Mouse (Mus musculus) neural tube, embryonic 11.5 days (tissue): ENCODE results near the gene Prdm11. TPM values are rescaled to one million over a fixed set of nuclear protein-coding genes. Genes with fewer than 3 reads are reported as not detected.

Experiments
- ATAC-seq: fragments of 200-750 bp; cut with Nextera tagmentation; 2 replicates; pipeline ENCODE4 v1.8.0; 2017; ENCODE audit warnings: moderate number of reproducible peaks, mild to moderate bottlenecking, moderate TSS enrichment, moderate library complexity; ENCODE audit not compliant: insufficient read depth, low FRiP score, low TSS enrichment
- DNase-seq: peaks from one replicate; pipeline ENCODE4 v3.0.0-alpha.2; 2015; ENCODE audit warnings: low spot score
- H3K27ac ChIP-seq: fragments of 300-500 bp; sonication (generic); 2 replicates; pipeline ENCODE4 v1.5.1; 2014; ENCODE audit warnings: low read depth, mild to moderate bottlenecking, low read length
- H3K27me3 ChIP-seq: fragments of 300-500 bp; sonication (generic); 2 replicates; pipeline ENCODE4 v1.6.1; 2014; ENCODE audit warnings: mild to moderate bottlenecking, low read length, mixed read lengths; ENCODE audit not compliant: control insufficient read depth, insufficient read depth
- H3K36me3 ChIP-seq: fragments of 300-500 bp; sonication (generic); 2 replicates; pipeline ENCODE4 v1.6.1; 2014; ENCODE audit warnings: mild to moderate bottlenecking, low read length, moderate library complexity, mixed read lengths; ENCODE audit not compliant: control insufficient read depth, insufficient read depth
- H3K4me1 ChIP-seq: fragments of 300-500 bp; sonication (generic); 2 replicates; pipeline ENCODE4 v1.6.1; 2014; ENCODE audit warnings: low read length, mixed read lengths; ENCODE audit not compliant: control insufficient read depth, insufficient read depth
- H3K4me2 ChIP-seq: fragments of 300-500 bp; sonication (generic); 2 replicates; pipeline ENCODE4 v1.6.1; 2014; ENCODE audit warnings: low read depth, mild to moderate bottlenecking, moderate library complexity
- H3K4me3 ChIP-seq: fragments of 300-500 bp; sonication (generic); 2 replicates; pipeline ENCODE4 v1.5.1; 2014; ENCODE audit warnings: low read depth, low read length
- H3K9ac ChIP-seq: fragments of 300-500 bp; sonication (generic); 2 replicates; pipeline ENCODE4 v1.6.1; 2014; ENCODE audit warnings: mild to moderate bottlenecking, low read length
- H3K9me3 ChIP-seq: fragments of 300-500 bp; sonication (generic); 2 replicates; pipeline ENCODE4 v1.6.1; 2016; ENCODE audit warnings: low read length; ENCODE audit not compliant: control insufficient read depth
- WGBS: fragments of 180-500 bp; shearing (Covaris S2); extraction: QIAGEN DNeasy Blood & Tissue Kit; methylation state at CpG from one replicate; pipeline ENCODE4 v1.1.7; 2014; 5-methylcytosine and 5-hydroxymethylcytosine counted together
- polyA plus RNA-seq: library from polyadenylated mRNA; unstranded; fragments of >200 nt; fragmentation: Nextera tagmentation; extraction: Ambion mirVana; gene quantifications from 2 replicates; pipeline ENCODE4 v1.2.1, GENCODE M21; 2014

Gene Prdm11
- polyA plus RNA-seq, 1 experiment from 2014 or later: 1.2 TPM

DNA sequence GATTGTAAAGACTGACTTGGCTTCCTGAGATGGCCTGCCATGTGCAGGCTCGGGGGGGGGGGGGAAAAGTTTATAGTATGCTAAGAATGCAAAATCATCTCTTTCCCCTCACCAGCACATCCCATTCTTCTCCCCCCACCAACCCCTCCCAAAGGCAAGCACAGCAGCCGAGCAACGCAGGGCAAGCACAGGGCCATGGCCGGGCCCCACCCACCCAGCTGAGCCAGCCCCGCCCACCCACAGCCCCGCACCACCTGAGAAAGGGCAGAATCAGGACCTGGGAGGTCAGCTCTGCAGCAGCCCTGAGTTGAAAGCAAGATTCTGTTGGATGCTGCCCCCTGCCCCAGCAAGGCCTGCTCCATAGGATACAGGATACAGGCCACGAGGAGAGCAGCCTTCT is 60.4 kb downstream of the Prdm11 start:
- Histone ChIP-seq H3K27me3 (no peaks in the 10 kb centered on the region), H3K9ac (no peak overlapping the region), H3K36me3 (peaks cover 3% of the 10 kb centered on the region), H3K4me3 (no peak overlapping the region), H3K4me1 (peaks cover 12% of the 10 kb centered on the region), H3K4me2 (no peak overlapping the region), H3K9me3 (no peaks in the 10 kb centered on the region), H3K27ac (no peak overlapping the region)
- ATAC-seq (no peak), DNase-seq (no peak)
- 35% methylated on average over 7 of the region's 7 CpGs for WGBS

DNA sequence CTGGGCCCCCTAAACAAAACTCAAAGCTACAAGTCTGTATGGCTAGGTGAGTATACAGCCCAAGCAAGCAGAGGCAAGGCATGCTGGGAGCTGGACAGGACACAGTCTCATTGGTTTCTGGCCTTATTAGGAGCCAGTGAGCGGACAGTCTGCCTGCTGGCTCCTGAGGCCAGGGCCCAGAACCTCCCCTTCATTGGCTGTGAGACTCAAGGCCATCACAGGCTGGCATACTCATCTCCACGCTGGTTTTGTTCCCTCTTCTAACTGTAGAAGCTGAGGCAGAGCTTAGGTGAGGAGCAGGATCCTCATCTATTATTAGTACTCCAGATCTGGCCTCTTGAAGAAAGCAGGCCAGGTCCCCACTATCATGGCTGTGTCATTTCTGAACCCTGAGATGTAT is 60.8 kb downstream of the Prdm11 start:
- ATAC-seq (no peak), DNase-seq (no peak)
- H3K4me3 ChIP-seq: no peak overlapping the region
- peaks cover 12% of the 10 kb centered on the region for H3K4me1 ChIP-seq
- no peak overlapping the region for H3K9ac ChIP-seq
- H3K36me3 ChIP-seq: peaks cover 3% of the 10 kb centered on the region
- no peaks in the 10 kb centered on the region for H3K9me3 ChIP-seq
- WGBS: 96% methylated on average over 2 of the region's 2 CpGs
- H3K4me2 ChIP-seq: no peak overlapping the region
- H3K27ac ChIP-seq: no peak overlapping the region
- H3K27me3 ChIP-seq: no peaks in the 10 kb centered on the region

DNA sequence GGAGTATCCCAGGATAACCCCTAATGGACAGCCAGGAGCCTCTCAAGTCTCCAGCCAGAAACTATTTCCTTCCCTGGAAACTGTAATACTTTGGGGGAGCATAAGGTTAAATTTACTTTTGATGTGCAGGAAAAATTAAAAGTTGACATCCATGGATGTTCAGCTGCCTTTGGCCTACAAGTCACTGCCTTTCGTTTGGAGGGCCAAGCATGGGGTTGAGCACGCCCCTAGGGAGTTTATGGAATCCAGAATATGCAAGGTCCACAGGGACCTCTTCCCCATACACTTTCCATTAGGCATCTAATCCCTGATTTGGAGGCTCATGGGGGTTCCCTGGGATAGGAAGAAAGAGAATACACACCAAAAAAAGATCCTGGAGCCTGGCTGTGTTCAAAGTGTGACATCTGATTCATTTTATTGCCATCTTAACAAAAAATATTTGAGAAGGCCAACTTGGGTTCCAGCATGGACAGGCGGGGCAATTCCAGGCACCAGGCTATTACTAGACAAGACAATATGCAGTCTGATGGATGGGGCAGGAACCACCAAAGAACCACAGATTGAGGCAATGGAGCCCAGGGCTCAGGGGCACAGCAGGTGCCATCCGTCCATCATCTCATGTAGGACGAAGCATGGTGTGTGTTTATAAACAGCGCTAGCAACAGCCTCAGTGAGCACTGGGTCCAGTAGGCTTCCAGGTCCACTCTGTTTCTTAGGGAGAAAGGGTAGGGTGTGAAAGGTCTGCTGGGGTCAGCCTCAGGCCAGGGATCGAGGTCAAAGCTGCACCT is 61.5 kb downstream of the Prdm11 start:
- Histone ChIP-seq H3K4me2 (no peak overlapping the region), H3K27me3 (no peaks in the 10 kb centered on the region), H3K36me3 (peaks cover 3% of the 10 kb centered on the region), H3K4me1 (peaks cover 12% of the 10 kb centered on the region), H3K9me3 (no peaks in the 10 kb centered on the region), H3K27ac (no peak overlapping the region), H3K4me3 (no peak overlapping the region), H3K9ac (no peak overlapping the region)
- ATAC-seq (no peak), DNase-seq (no peak)
- 87% methylated on average over 7 of the region's 7 CpGs for WGBS

DNA sequence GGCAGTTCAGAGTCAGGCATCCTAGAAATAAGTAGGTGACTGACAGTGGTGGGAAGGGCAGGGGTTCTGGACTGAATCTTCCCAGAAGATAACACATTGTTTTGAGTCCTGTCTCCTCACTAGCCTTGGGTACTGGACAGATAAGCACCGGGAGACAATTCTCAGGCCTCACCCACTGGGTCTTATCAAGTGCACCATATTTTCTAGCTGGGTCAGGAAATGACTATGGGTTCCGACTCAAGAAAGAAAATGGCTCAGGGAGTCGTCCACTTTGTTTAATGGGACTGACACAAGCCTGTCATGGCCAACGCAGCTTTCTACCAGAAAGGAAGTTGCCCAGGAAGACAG is 62.7 kb downstream of the Prdm11 start:
- Histone ChIP-seq H3K4me3 (no peak overlapping the region), H3K27me3 (no peaks in the 10 kb centered on the region), H3K9me3 (no peaks in the 10 kb centered on the region), H3K9ac (no peak overlapping the region), H3K36me3 (peaks cover 3% of the 10 kb centered on the region), H3K4me2 (no peak overlapping the region), H3K27ac (no peak overlapping the region), H3K4me1 (peaks cover 5% of the 10 kb centered on the region)
- ATAC-seq (no peak), DNase-seq (no peak)
- WGBS: 79% methylated on average over 4 of the region's 4 CpGs

DNA sequence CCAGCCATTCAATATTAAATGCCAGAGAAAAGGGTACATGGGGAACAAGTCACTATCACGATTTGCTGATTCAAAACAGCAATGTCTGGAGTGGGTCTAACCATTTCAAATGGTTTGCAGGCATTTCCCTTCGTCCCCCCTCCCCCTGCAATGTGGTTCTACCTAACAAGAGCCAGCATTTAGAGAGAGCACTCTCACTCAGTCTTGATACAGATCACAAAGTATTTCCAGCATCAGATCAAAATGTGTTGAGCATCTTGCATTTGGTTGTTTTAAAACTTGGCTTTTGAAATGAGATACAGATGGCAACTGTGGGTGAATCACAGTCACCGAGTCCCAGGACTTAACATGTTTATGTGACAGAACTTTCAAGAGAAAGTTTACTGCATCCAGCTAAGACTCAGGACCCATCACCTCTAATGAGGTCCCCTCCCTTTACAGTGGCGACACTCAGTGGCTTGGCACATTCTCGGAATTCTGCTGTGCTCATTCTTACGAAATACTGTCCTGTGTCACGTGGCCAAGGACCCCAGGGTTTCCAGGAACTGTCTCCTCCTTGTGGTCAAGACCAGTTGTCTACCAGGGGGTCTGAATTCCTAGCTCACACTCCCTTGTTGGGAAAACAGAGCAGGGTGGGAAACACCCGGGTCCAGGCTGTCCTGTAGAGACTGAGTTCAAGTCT is 63.2 kb downstream of the Prdm11 start:
- WGBS: 74% methylated on average over 8 of the region's 8 CpGs
- peaks cover 3% of the 10 kb centered on the region for H3K36me3 ChIP-seq
- DNase-seq: no peak
- no peaks in the 10 kb centered on the region for H3K9me3 ChIP-seq
- H3K4me2 ChIP-seq: no peak overlapping the region
- 0 out of 2 replicates have a peak, but pooled peaks cover under 1% of the 10 kb centered on the region for H3K4me1 ChIP-seq
- H3K27ac ChIP-seq: no peak overlapping the region
- no peaks in the 10 kb centered on the region for H3K27me3 ChIP-seq
- H3K4me3 ChIP-seq: no peak overlapping the region
- ATAC-seq: no peak
- no peak overlapping the region for H3K9ac ChIP-seq

DNA sequence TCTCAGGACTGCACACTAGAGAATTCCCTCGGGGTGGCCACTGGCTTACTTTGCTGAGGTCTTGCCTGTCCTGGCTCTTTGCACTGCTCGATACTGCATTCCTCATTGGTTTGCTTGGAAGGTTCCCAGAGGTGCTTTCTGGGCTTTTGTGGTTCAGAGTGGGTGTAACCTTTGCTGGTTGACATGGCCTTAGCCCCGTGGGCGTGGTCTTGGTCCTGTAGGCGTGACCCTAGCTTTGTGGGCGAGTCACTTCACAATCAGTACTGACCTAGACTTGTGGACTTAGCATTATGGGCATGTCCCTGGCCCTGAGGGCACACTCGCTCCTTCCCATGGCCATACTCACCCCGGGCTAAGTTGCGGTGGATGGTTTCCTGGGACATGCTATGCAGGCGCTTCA is 65.8 kb downstream of the Prdm11 start:
- DNase-seq: no peak
- 89% methylated on average over 10 of the region's 10 CpGs for WGBS
- no peak overlapping the region for H3K27ac ChIP-seq
- H3K4me2 ChIP-seq: no peak overlapping the region
- H3K4me3 ChIP-seq: no peak overlapping the region
- H3K9ac ChIP-seq: no peak overlapping the region
- no peaks in the 10 kb centered on the region for H3K4me1 ChIP-seq
- ATAC-seq: no peak
- H3K36me3 ChIP-seq: peaks cover 4% of the 10 kb centered on the region
- no peaks in the 10 kb centered on the region for H3K9me3 ChIP-seq
- H3K27me3 ChIP-seq: no peaks in the 10 kb centered on the region

DNA sequence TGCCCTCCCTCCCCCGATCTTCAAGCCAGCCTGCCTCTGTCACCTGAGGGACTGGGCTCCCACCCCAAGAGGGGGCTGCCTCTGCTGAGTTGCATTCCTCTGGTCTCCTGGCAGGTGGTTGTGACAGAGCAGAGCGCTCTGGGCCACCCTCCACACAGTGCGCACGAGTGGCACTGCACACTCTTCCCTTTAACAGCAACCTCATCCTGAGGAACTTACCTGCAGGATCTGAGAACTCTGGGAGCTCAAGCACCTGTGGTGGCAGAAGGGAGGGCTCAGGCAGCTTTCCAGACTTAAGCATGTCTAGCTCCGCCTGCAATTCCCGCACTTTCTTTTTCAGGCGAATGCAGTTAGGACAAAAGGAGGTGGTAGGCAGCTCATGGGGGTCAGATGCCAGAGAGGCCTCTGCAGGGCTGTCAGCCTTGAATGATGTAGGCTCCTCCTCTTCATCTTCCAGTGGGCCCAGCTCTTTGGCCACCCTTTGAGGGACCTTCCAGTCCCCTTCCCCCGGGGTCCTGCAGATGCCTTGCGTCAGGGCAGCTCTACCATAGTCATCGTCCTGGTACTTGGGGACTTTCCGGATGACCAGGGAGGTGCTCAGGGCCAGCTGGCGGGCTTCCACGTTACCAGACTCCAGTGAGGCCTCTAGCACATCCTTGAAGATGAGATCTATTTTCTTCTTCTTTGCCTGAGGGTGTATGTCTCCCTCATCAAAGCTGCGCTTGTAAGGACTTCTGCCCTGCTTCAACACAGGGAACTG is 70.8 kb downstream of the Prdm11 start:
- Histone ChIP-seq H3K27ac (no peak overlapping the region), H3K4me3 (no peak overlapping the region)

DNA sequence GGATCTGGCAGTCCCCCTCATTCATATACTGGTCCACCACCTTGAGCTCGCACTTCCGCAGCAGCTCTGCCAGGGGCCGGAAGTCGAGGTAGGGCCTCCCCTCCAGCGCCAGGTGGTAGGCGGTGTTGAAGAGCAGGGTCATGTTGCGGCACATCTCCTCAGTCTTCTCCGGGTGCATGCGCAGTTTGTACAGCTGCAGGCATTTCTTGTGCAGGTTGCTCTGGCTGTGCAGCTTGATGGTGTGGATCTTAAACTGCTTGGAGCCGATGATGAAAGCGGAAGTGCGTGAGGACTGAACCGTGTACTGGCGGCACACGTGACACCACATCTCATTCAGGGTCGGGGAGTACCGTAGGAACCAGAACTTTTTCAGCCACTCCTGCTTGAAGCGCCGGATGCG is 72.3 kb downstream of the Prdm11 start:
- H3K36me3 ChIP-seq: peaks cover 12% of the 10 kb centered on the region

More for the DNA sequence above, 70.8 kb downstream of the Prdm11 start:
- H3K36me3 ChIP-seq: peaks cover 12% of the 10 kb centered on the region
- ATAC-seq: no peak
- 72% methylated on average over 14 of the region's 14 CpGs for WGBS
- H3K9me3 ChIP-seq: no peaks in the 10 kb centered on the region
- no peak overlapping the region for H3K4me2 ChIP-seq
- no peak overlapping the region for H3K9ac ChIP-seq
- DNase-seq: no peak
- no peaks in the 10 kb centered on the region for H3K27me3 ChIP-seq
- no peaks in the 10 kb centered on the region for H3K4me1 ChIP-seq

More for the DNA sequence above, 72.3 kb downstream of the Prdm11 start:
- H3K9me3 ChIP-seq: no peaks in the 10 kb centered on the region
- H3K9ac ChIP-seq: no peak overlapping the region
- H3K4me3 ChIP-seq: no peak overlapping the region
- H3K4me2 ChIP-seq: no peak overlapping the region
- DNase-seq (no peak), ATAC-seq (no peak)
- no peak overlapping the region for H3K27ac ChIP-seq
- no peaks in the 10 kb centered on the region for H3K27me3 ChIP-seq
- no peaks in the 10 kb centered on the region for H3K4me1 ChIP-seq
- WGBS: 96% methylated on average over 20 of the region's 20 CpGs
